Mouse (Mus musculus): Measurements from ENCODE around the gene Srrt.
"Not testable (repeated sequence)": the region's sequence is repeated elsewhere in the genome, so short reads cannot be mapped to it uniquely, and the experiment has no call there.

The Srrt gene

GRCm38 (mm10) chr5:137299240-137299639 lies 8.2 kb downstream of the Srrt start:
- DNase-seq (ENCODE audit: low read depth, low spot score): no peak

GRCm38 (mm10) chr5:137297126-137297525 lies 10.3 kb downstream of the Srrt start:
- no peak for DNase-seq (ENCODE audit: low read depth, low spot score)

GRCm38 (mm10) chr5:137295712-137296111 lies 11.8 kb downstream of the Srrt start:
- DNase-seq (ENCODE audit: low read depth, low spot score): no peak

- DNase-seq (ENCODE audit: low read depth, low spot score): no peak
Measured at GRCm38 (mm10) chr5:137295296-137295695, 12.2 kb downstream of the Srrt start.

GRCm38 (mm10) chr5:137294744-137295093 lies 12.8 kb downstream of the Srrt start:
- DNase-seq (ENCODE audit: low read depth, low spot score): no peak

GRCm38 (mm10) chr5:137293839-137294743 lies 13.4 kb downstream of the Srrt start, which contains the start of gene Ufsp1:
Ufsp1 (plus strand) TSS chr5:137294629.
- peak; percentile 92 for DNase-seq (ENCODE audit: low read depth, low spot score)

GRCm38 (mm10) chr5:137293282-137293681 lies 14.2 kb downstream of the Srrt start:
- DNase-seq (ENCODE audit: low read depth, low spot score): no peak

- no peak for DNase-seq (ENCODE audit: low read depth, low spot score)
Measured at GRCm38 (mm10) chr5:137291381-137291926, 16.0 kb downstream of the Srrt start.

GRCm38 (mm10) chr5:137290677-137291076 lies 16.8 kb downstream of the Srrt start:
- no peak for DNase-seq (ENCODE audit: low read depth, low spot score)

GRCm38 (mm10) chr5:137289591-137290365 lies 17.7 kb downstream of the Srrt start:
- DNase-seq (ENCODE audit: low read depth, low spot score): no peak

GRCm38 (mm10) chr5:137288999-137289470 lies 18.4 kb downstream of the Srrt start:
- no peak for DNase-seq (ENCODE audit: low read depth, low spot score)

- no peak for DNase-seq (ENCODE audit: low read depth, low spot score)
Measured at GRCm38 (mm10) chr5:137287953-137288743, 19.3 kb downstream of the Srrt start.

GRCm38 (mm10) chr5:137287032-137287952 lies 20.2 kb downstream of the Srrt start, which contains the start of gene Ache:
Ache (plus strand) TSS chr5:137287519.
- no peak for DNase-seq (ENCODE audit: low read depth, low spot score)

GRCm38 (mm10) chr5:137286655-137287031 lies 20.8 kb downstream of the Srrt start:
- peak; percentile 79 for DNase-seq (ENCODE audit: low read depth, low spot score)

GRCm38 (mm10) chr5:137285986-137286385 lies 21.5 kb downstream of the Srrt start:
- no peak for DNase-seq (ENCODE audit: low read depth, low spot score)

- no peak for DNase-seq (ENCODE audit: low read depth, low spot score)
Measured at GRCm38 (mm10) chr5:137285045-137285444, 22.4 kb downstream of the Srrt start.

- not testable (repeated sequence) for DNase-seq (ENCODE audit: low read depth, low spot score)
Measured at GRCm38 (mm10) chr5:137284411-137284810, 23.1 kb downstream of the Srrt start.

- DNase-seq (ENCODE audit: low read depth, low spot score): no peak
Measured at GRCm38 (mm10) chr5:137277360-137278342, 29.8 kb downstream of the Srrt start.

Data from embryo, embryonic 11.5 days (tissue).